Mouse (Mus musculus) brain, embryonic 14.5 days (tissue): ENCODE measurements around the gene Dab1.

ENCODE experiments used
- CTCF ChIP-seq: fragments of 200-500 bp; IDR thresholded peaks from 2 replicates; pipeline ENCODE4 v1.5.1; 2012; ENCODE audit warnings: inconsistent platforms, mild to moderate bottlenecking, moderate library complexity, borderline replicate concordance; ENCODE audit not compliant: insufficient read depth, insufficient read length; ENCODE audit errors: extremely low read depth
- POLR2A ChIP-seq: fragments of 200-500 bp; IDR thresholded peaks from 2 replicates; pipeline ENCODE4 v1.6.1; 2012; ENCODE audit warnings: mild to moderate bottlenecking, inconsistent platforms, borderline replicate concordance; ENCODE audit not compliant: poor library complexity, insufficient read depth, insufficient read length, severe bottlenecking; ENCODE audit errors: extremely low read depth

GRCm38 (mm10) chr4:104714925-104715519 lies 1095.9 kb downstream of the Dab1 start:
- no peak for TF ChIP-seq POLR2A
- no peak for TF ChIP-seq CTCF
